Mouse (Mus musculus): Measurements from ENCODE around the gene Sec16a. TPM values are rescaled to one million over a fixed set of nuclear protein-coding genes. Genes with fewer than 3 reads are reported as not detected.

Gene Sec16a
- polyA plus RNA-seq (2015; fragmentation: Nextera tagmentation; extraction: Ambion mirVana), result 9.3 and 10.4 TPM in 2 replicates

DNA sequence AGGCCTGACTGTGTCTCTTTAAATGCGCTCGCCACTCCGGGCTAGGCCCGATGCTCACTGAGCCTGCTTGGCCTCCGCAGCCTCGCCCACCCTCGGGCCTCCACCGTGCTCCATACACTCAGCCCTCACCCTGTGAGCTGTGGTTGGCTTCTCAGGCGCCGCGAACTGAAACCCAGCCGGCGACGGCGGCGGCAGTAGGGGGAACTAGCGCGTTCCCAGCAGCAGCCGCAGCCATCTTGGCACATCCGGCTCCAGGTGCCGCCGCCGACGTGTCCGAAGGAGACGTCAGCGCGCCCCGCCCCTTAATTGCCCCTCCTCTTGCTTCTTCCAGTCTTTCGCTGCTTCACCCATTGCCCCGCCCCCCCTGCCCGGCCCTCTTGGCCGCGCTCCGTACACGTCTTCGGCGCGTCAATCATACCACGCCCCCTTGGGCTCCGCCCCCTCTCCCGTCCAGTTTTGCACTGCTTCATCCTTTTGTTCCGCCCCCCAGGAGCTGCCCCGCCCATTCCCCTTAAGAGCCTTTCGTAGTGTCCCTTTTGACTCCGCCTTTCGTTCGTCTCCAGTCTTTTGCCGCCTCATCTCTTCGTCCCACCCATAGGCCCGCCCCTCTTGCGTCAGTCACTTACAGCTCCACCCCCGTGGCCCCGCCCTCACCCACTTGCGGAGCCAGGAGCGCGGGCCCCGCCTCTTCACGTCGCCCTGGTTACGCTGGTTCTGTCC, at the start of gene Sec16a:
TSS of gene Sec16a (minus strand) at position 271 of the 720 bp plus-strand sequence.

DNA sequence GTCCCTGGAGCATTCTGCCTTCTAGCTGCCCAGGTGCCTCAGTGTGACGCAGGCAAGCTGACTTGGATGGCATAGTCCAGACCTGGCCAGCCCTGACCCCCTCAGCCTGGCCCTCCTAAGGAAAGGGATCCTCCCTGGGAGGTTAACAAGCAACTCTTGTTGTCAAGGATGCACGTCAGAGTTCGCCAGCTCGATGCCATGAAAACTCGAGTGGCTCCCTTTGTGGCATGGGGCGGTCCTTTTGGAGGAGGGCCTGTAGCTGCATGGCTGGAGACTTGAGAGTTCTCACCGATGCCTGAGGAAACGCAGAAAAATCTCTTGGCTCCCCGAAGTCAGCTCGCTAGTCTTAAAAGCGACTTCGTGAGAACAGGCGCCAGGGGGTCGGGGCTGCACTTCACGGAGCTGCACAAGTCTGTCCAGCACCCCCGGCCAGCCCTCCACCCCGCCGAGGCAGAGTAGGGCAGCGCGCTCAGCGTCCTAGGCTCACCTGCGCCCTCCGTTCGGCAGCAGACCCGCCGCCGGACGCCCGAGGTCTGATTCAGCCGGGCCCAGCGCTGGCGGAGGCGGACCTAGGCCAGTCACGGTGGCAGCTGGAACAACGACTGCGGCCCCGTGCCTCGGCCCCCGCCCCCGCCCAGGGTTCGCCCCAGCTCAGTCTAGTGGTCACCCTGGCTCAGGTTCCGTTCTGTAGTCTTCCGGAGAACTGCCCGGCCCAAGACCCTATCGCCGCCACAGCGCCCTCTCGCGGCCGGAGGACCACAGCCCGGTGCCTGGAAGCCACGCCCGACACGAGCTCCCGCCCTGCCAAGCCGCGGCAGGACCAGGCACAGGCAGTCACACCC, 36.3 kb downstream of the Sec16a start, which contains the start of gene Inpp5e:
TSS of gene Inpp5e (minus strand) at position 689 of the 842 bp plus-strand sequence.

DNA sequence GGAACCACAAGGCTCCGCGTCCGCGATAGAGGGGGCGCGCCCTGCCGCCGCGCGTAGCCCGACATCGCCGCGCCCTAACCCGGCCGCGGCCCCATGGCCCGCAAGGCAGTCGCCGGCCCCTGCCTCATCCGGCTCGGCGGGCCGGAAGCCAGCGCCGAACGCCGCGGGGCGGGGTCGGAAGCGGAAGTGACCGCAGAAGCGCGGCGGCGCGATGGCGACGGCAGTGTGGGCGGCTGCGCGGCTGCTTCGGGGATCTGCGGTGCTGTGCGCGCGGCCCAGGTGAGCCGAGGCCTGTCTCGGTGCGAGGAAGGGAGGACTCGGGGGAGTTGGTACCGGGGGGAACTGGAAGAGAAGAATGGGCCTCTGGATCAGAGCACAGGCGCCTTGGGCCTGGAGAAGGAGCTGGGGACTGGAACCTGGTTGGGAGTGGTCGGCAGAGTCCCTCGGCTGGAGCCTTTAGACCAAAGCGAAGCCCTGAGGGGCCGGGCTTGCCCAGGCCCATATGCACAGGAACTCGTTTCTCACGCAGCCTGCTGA, 55.8 kb downstream of the Sec16a start, which contains the start of the genes Entr1 and Pmpca:
TSS of gene Entr1 (minus strand) at position 163 of the 537 bp plus-strand sequence.
TSS of gene Pmpca (plus strand) at position 186 of the 537 bp plus-strand sequence.

DNA sequence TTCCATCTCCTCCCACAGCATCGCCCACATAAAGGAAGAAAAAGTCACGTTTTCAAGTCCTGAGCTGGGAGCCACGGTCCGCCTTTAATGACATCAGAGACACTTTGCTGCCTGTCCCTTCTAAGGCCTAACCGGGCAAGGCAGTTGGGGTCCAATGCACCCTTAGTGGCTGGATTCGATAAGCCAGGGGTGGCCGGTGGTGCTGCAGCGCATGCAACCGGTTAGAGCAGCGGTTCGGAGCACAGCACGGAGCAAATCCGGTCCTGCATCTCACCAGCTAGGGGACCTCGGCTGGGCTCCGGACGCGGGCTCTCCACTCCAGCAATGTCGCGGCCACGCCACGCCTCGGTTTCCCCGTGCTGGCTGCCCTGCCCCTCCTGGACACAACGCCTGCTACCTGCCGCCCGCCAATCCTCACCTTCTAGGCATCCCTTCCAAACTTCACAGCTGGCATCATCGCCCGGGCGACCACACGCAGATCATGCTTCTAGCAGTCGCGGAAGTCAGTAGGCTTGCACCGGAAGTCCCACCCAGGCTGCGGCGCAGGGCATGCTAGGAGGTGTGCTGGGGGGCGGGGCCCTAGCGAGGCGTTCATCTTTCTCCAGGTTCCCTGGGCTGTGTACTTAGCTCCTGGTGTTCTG, 64.8 kb downstream of the Sec16a start, which contains the start of gene Snapc4:
TSS of gene Snapc4 (minus strand) at position 523 of the 641 bp plus-strand sequence.

GRCm38 (mm10) chr2:26360772-26361171, 84.2 kb downstream of the Sec16a start, which contains the start of gene Card9:
Card9 (minus strand) TSS chr2:26360918.

Small RNA genes lying within 50 kb of the gene (microRNA-seq; reads per million reads assigned to microRNA genes)
- not detected for gene Mir6996 (ENCODE audit: borderline replicate concordance, insufficient number of aligned reads)

Other genes with a start within 250 kb of the Sec16a start
- gene Lhx3, start 236.9 kb downstream of the Sec16a start, polyA plus RNA-seq (2015; fragmentation: Nextera tagmentation; extraction: Ambion mirVana), result 0.66 and 2.2 TPM in 2 replicates
- 10.6 and 17.5 TPM in 2 replicates for gene Qsox2, start 207.7 kb downstream of the Sec16a start, polyA plus RNA-seq (2015; fragmentation: Nextera tagmentation; extraction: Ambion mirVana)
- gene Ccdc187, start 150.7 kb downstream of the Sec16a start, polyA plus RNA-seq (2015; fragmentation: Nextera tagmentation; extraction: Ambion mirVana), result 0.11 TPM in 2 replicates
- 18.9 and 25.4 TPM in 2 replicates for gene Gpsm1, start 129.7 kb downstream of the Sec16a start, polyA plus RNA-seq (2015; fragmentation: Nextera tagmentation; extraction: Ambion mirVana)
- gene Dnlz, start 93.1 kb downstream of the Sec16a start, polyA plus RNA-seq (2015; fragmentation: Nextera tagmentation; extraction: Ambion mirVana), result 22.9 and 24.7 TPM in 2 replicates
- 0.83 and 0.84 TPM in 2 replicates for gene Card9, start 84.3 kb downstream of the Sec16a start, polyA plus RNA-seq (2015; fragmentation: Nextera tagmentation; extraction: Ambion mirVana)
- gene Snapc4, start 64.6 kb downstream of the Sec16a start, polyA plus RNA-seq (2015; fragmentation: Nextera tagmentation; extraction: Ambion mirVana), result 9.4 and 15.4 TPM in 2 replicates
- gene Entr1, start 55.9 kb downstream of the Sec16a start, polyA plus RNA-seq (2015; fragmentation: Nextera tagmentation; extraction: Ambion mirVana), result 48.6 and 71.9 TPM in 2 replicates
- gene Pmpca, start 55.9 kb downstream of the Sec16a start, polyA plus RNA-seq (2015; fragmentation: Nextera tagmentation; extraction: Ambion mirVana), result 55.5 and 106 TPM in 2 replicates
- 11.2 and 17.7 TPM in 2 replicates for gene Inpp5e, start 36.0 kb downstream of the Sec16a start, polyA plus RNA-seq (2015; fragmentation: Nextera tagmentation; extraction: Ambion mirVana)
- gene Notch1, start 71.4 kb upstream of the Sec16a start, polyA plus RNA-seq (2015; fragmentation: Nextera tagmentation; extraction: Ambion mirVana), result 4.7 and 5.6 TPM in 2 replicates
- gene Egfl7, start 134.8 kb upstream of the Sec16a start, polyA plus RNA-seq (2015; fragmentation: Nextera tagmentation; extraction: Ambion mirVana), result 141 and 155 TPM in 2 replicates
- 0.19 TPM in 1 of 2 replicates, not detected in the other for gene Gm20532, start 141.4 kb upstream of the Sec16a start, polyA plus RNA-seq (2015; fragmentation: Nextera tagmentation; extraction: Ambion mirVana)
- gene Agpat2, start 159.2 kb upstream of the Sec16a start, polyA plus RNA-seq (2015; fragmentation: Nextera tagmentation; extraction: Ambion mirVana), result 63.4 and 95.9 TPM in 2 replicates
- 15.9 and 24.8 TPM in 2 replicates for gene Fam69b, start 183.2 kb upstream of the Sec16a start, polyA plus RNA-seq (2015; fragmentation: Nextera tagmentation; extraction: Ambion mirVana)
- not detected in 2 replicates for gene Lcn4, start 226.1 kb upstream of the Sec16a start, polyA plus RNA-seq (2015; fragmentation: Nextera tagmentation; extraction: Ambion mirVana)